Mouse (Mus musculus) induced T-regulatory cell, adult 2 months (primary cell): Measurements from ENCODE around the gene Cacng2.
"Not testable (repeated sequence)": the region's sequence is repeated elsewhere in the genome, so short reads cannot be mapped to it uniquely, and the experiment has no call there.

Source experiments
- DNase-seq: peaks from one replicate; pipeline ENCODE4 v3.0.0-alpha.2; 2012; ENCODE audit warnings: low read depth

The Cacng2 gene

GRCm38 (mm10) chr15:78008206-78008605 is 111.6 kb downstream of the Cacng2 start:
- DNase-seq, result not testable (repeated sequence)

- no peak for DNase-seq
Observed at GRCm38 (mm10) chr15:78003929-78004328, 115.9 kb downstream of the Cacng2 start.

- no peak for DNase-seq
Observed at GRCm38 (mm10) chr15:78001400-78001799, 118.4 kb downstream of the Cacng2 start.

GRCm38 (mm10) chr15:77988541-77988940 is 131.3 kb downstream of the Cacng2 start:
- DNase-seq, result no peak

GRCm38 (mm10) chr15:77983391-77983790 is 136.4 kb downstream of the Cacng2 start:
- DNase-seq, result no peak

GRCm38 (mm10) chr15:77982195-77982939 is 137.5 kb downstream of the Cacng2 start:
- DNase-seq, result peak; percentile 77

- DNase-seq, result no peak
Observed at GRCm38 (mm10) chr15:77981181-77981680, 138.6 kb downstream of the Cacng2 start.

GRCm38 (mm10) chr15:77979427-77979865 is 140.4 kb downstream of the Cacng2 start:
- DNase-seq, result no peak

- DNase-seq, result no peak
Observed at GRCm38 (mm10) chr15:77977663-77978062, 142.2 kb downstream of the Cacng2 start.

- DNase-seq, result no peak
Observed at GRCm38 (mm10) chr15:77974165-77974841, 145.5 kb downstream of the Cacng2 start.

- peak; percentile 97 for DNase-seq
Observed at GRCm38 (mm10) chr15:77970470-77971292, 149.1 kb downstream of the Cacng2 start, which contains the start of gene Eif3d. Gene Eif3d, minus strand, starts transcription at chr15:77970813.

- no peak for DNase-seq
Observed at GRCm38 (mm10) chr15:77969940-77970469, 149.8 kb downstream of the Cacng2 start.

GRCm38 (mm10) chr15:77965117-77965528 is 154.7 kb downstream of the Cacng2 start:
- DNase-seq, result no peak

- DNase-seq, result no peak
Observed at GRCm38 (mm10) chr15:77962447-77962846, 157.4 kb downstream of the Cacng2 start.

GRCm38 (mm10) chr15:77960693-77961092 is 159.1 kb downstream of the Cacng2 start:
- DNase-seq, result no peak

- no peak for DNase-seq
Observed at GRCm38 (mm10) chr15:77958071-77958470, 161.8 kb downstream of the Cacng2 start.

GRCm38 (mm10) chr15:77957625-77958024 is 162.2 kb downstream of the Cacng2 start:
- DNase-seq, result no peak

- peak; percentile 92 for DNase-seq
Observed at GRCm38 (mm10) chr15:77956404-77956901, 163.4 kb downstream of the Cacng2 start, which contains the start of gene Foxred2. Gene Foxred2, minus strand, starts transcription at chr15:77956722.

GRCm38 (mm10) chr15:77955440-77956403 is 164.1 kb downstream of the Cacng2 start:
- DNase-seq, result peak; percentile 42

- DNase-seq, result no peak
Observed at GRCm38 (mm10) chr15:77954362-77954761, 165.5 kb downstream of the Cacng2 start.
